Mouse (Mus musculus): ENCODE results near the gene Zfp418. TPM values are rescaled to one million over a fixed set of nuclear protein-coding genes. Genes with fewer than 3 reads are reported as not detected.

Gene Zfp418
- total RNA-seq (2023) = 2.8 TPM

GRCm38 (mm10) chr7:7171227-7172147, at the start of gene Zfp418:
Gene Zfp418, plus strand, starts transcription at chr7:7171330.

GRCm38 (mm10) chr7:7136379-7136866, 34.7 kb upstream of the Zfp418 start, which contains the start of gene Zfp773:
Gene Zfp773, minus strand, starts transcription at chr7:7136755.

GRCm38 (mm10) chr7:7209313-7210151, 38.4 kb downstream of the Zfp418 start, which contains the start of gene Zfp772:
Gene Zfp772, minus strand, starts transcription at chr7:7209998.

Other genes with a start within 250 kb of the Zfp418 start
- not detected for gene Aurkc, start 176.0 kb upstream of the Zfp418 start, total RNA-seq (2023)
- gene Zfp954, start 49.8 kb upstream of the Zfp418 start, total RNA-seq (2023) = 42.9 TPM
- 6.4 TPM for gene Zfp773, start 34.6 kb upstream of the Zfp418 start, total RNA-seq (2023)
- gene Zfp772, start 38.7 kb downstream of the Zfp418 start, total RNA-seq (2023) = 3.9 TPM
- gene Vmn2r29, start 76.0 kb downstream of the Zfp418 start, total RNA-seq (2023) = 0.59 TPM
- gene Gm45844, start 107.0 kb downstream of the Zfp418 start, total RNA-seq (2023) = 1.5 TPM
- 50.6 TPM for gene Clcn4, start 129.5 kb downstream of the Zfp418 start, total RNA-seq (2023)
- not detected for gene Vmn2r30, start 166.3 kb downstream of the Zfp418 start, total RNA-seq (2023)
- not detected for gene Gm45783, start 203.2 kb downstream of the Zfp418 start, total RNA-seq (2023)
- gene Vmn2r31, start 228.4 kb downstream of the Zfp418 start, total RNA-seq (2023) = not detected

Measured in CD4-positive naive resting alpha-beta T cell, adult 57 days (primary cell).